Mouse (Mus musculus) kidney, adult 2 months (tissue): ENCODE measurements at regions not wholly inside any gene's neighbourhood (a gene's known extent, or its start where the extent isn't known, plus 50 kb on each side); places are given as distances from the start of the nearest gene placed in this dataset.
"Not testable (repeated sequence)": the region's sequence is repeated elsewhere in the genome, so short reads cannot be mapped to it uniquely, and the experiment has no call there.

ENCODE experiments used
- DNase-seq: peaks from one replicate; pipeline ENCODE4 v3.0.0; 2021
- H3K27ac ChIP-seq: fragments of 200-500 bp; 2 replicates; pipeline ENCODE4 v1.5.1; 2012; ENCODE audit warnings: low read depth, low read length, control low read depth, inconsistent platforms; ENCODE audit not compliant: insufficient read depth
- H3K27me3 ChIP-seq: fragments of 200-500 bp; replicated peaks from 2 replicates; pipeline ENCODE4 v1.6.1; 2012; ENCODE audit warnings: mild to moderate bottlenecking, moderate library complexity, low read length, inconsistent platforms; ENCODE audit not compliant: control insufficient read depth, insufficient read depth
- H3K36me3 ChIP-seq: fragments of 200-500 bp; 2 replicates; pipeline ENCODE4 v1.6.1; 2012; ENCODE audit warnings: mild to moderate bottlenecking, moderate library complexity, low read length, inconsistent platforms; ENCODE audit not compliant: control insufficient read depth, insufficient read depth
- H3K4me1 ChIP-seq: fragments of 200-500 bp; 2 replicates; pipeline ENCODE4 v1.6.1; 2011; ENCODE audit warnings: low read length; ENCODE audit not compliant: control insufficient read depth, insufficient read depth
- H3K4me3 ChIP-seq: fragments of 200-500 bp; 2 replicates; pipeline ENCODE4 v1.5.1; 2011; ENCODE audit warnings: mild to moderate bottlenecking, low read depth, low read length, control low read depth; ENCODE audit not compliant: insufficient read depth
- CTCF ChIP-seq: fragments of 200-500 bp; conservative IDR thresholded peaks from 2 replicates; pipeline ENCODE4 v1.5.1; 2011; ENCODE audit warnings: low read depth, mild to moderate bottlenecking, control low read depth, low read length, moderate library complexity, mixed read lengths; ENCODE audit not compliant: insufficient read depth, insufficient read length
- POLR2A ChIP-seq: fragments of 200-500 bp; IDR thresholded peaks from one replicate; pipeline ENCODE4 v1.6.1; 2011; ENCODE audit warnings: low read depth, low read length, control low read depth
- WGBS: fragments of 180-500 bp; shearing (Covaris S2); methylation state at CpG from one replicate; pipeline ENCODE4 v1.1.7; 2018; 5-methylcytosine and 5-hydroxymethylcytosine counted together

GRCm38 (mm10) chr11:71285193-71285592, 54.7 kb upstream of the Nlrp1b start:
- Histone ChIP-seq H3K36me3 (no peaks in the 10 kb centered on the region), H3K27ac (no peak overlapping the region)
- TF ChIP-seq CTCF (no peak), POLR2A (no peak)

GRCm38 (mm10) chr11:71288243-71288642, 57.7 kb upstream of the Nlrp1b start:
- not testable (repeated sequence) for H3K27me3 ChIP-seq

More at GRCm38 (mm10) chr11:71285193-71285592, 54.7 kb upstream of the Nlrp1b start:
- Histone ChIP-seq H3K27me3 (no peaks in the 10 kb centered on the region), H3K4me3 (no peak overlapping the region), H3K4me1 (no peaks in the 10 kb centered on the region)
- 72% methylated on average over 2 of the region's 2 CpGs for WGBS
- DNase-seq: no peak

GRCm38 (mm10) chr11:71289490-71289889, 59.0 kb upstream of the Nlrp1b start:
- H3K27ac ChIP-seq: no peak overlapping the region
- no peak for DNase-seq
- no peak overlapping the region for H3K4me3 ChIP-seq
- WGBS: 78% methylated on average over 1 of the region's 1 CpGs
- no peaks in the 10 kb centered on the region for H3K4me1 ChIP-seq
- H3K36me3 ChIP-seq: no peaks in the 10 kb centered on the region
- TF ChIP-seq POLR2A (no peak), CTCF (no peak)
- H3K27me3 ChIP-seq: no peaks in the 10 kb centered on the region

More at GRCm38 (mm10) chr11:71288243-71288642, 57.7 kb upstream of the Nlrp1b start:
- H3K36me3 ChIP-seq, H3K27ac ChIP-seq, H3K4me3 ChIP-seq, H3K4me1 ChIP-seq, DNase-seq: not testable (repeated sequence)

GRCm38 (mm10) chr11:71299479-71299878, 68.9 kb upstream of the Nlrp1b start:
- no peak for DNase-seq
- 84% methylated on average over 1 of the region's 1 CpGs for WGBS
- H3K4me1 ChIP-seq: no peaks in the 10 kb centered on the region
- TF ChIP-seq POLR2A (no peak), CTCF (no peak)
- no peak overlapping the region for H3K27ac ChIP-seq
- no peak overlapping the region for H3K4me3 ChIP-seq
- no peaks in the 10 kb centered on the region for H3K27me3 ChIP-seq
- no peaks in the 10 kb centered on the region for H3K36me3 ChIP-seq

GRCm38 (mm10) chr11:71323439-71323838, 92.9 kb upstream of the Nlrp1b start:
- Histone ChIP-seq H3K4me3 (no peak overlapping the region), H3K27me3 (no peaks in the 10 kb centered on the region), H3K4me1 (no peaks in the 10 kb centered on the region), H3K36me3 (no peaks in the 10 kb centered on the region), H3K27ac (no peak overlapping the region)
- DNase-seq: peak; percentile 3
- TF ChIP-seq POLR2A: no peak
- 0 out of 2 replicates have a peak, but pooled peaks have one; percentile 10 for TF ChIP-seq CTCF
- WGBS: 24% methylated on average over 1 of the region's 1 CpGs

- WGBS: 4% methylated on average over 1 of the region's 1 CpGs
- TF ChIP-seq CTCF (no peak), POLR2A (no peak)
- H3K36me3 ChIP-seq: no peaks in the 10 kb centered on the region
- H3K4me3 ChIP-seq: no peak overlapping the region
- H3K27ac ChIP-seq: no peak overlapping the region
- H3K27me3 ChIP-seq: no peaks in the 10 kb centered on the region
- DNase-seq: no peak
- H3K4me1 ChIP-seq: no peaks in the 10 kb centered on the region
Measured at GRCm38 (mm10) chr11:71337428-71337827, 106.9 kb upstream of the Nlrp1b start.

- Histone ChIP-seq H3K36me3 (no peaks in the 10 kb centered on the region), H3K27ac (no peak overlapping the region), H3K4me3 (no peak overlapping the region), H3K27me3 (no peaks in the 10 kb centered on the region), H3K4me1 (no peaks in the 10 kb centered on the region)
- WGBS: 29% methylated on average over 3 of the region's 3 CpGs
- DNase-seq: peak; percentile 48
- TF ChIP-seq CTCF (no peak), POLR2A (no peak)
Measured at GRCm38 (mm10) chr11:71346024-71346423, 115.5 kb upstream of the Nlrp1b start.

- WGBS: 48% methylated on average over 3 of the region's 3 CpGs
- Histone ChIP-seq H3K27me3 (no peaks in the 10 kb centered on the region), H3K4me3 (no peak overlapping the region), H3K27ac (no peak overlapping the region), H3K4me1 (no peaks in the 10 kb centered on the region), H3K36me3 (no peaks in the 10 kb centered on the region)
- no peak for DNase-seq
- no peak for TF ChIP-seq CTCF
- TF ChIP-seq POLR2A: no peak
Measured at GRCm38 (mm10) chr11:71357089-71357488, 126.6 kb upstream of the Nlrp1b start.
